Mouse (Mus musculus) CD4-positive, CD25-positive, alpha-beta regulatory T cell, adult 9 weeks (primary cell): ENCODE results near the gene Ptprs. TPM values are rescaled to one million over a fixed set of nuclear protein-coding genes. Genes with fewer than 3 reads are reported as not detected.

Experiments
- polyA plus RNA-seq: library from polyadenylated mRNA; unstranded; fragments of 100-300 nt; shearing (Covaris generic); gene quantifications from one replicate; pipeline ENCODE4 v1.2.1, GENCODE M21; 2017

The Ptprs gene
- 7.9 TPM for polyA plus RNA-seq

GRCm38 (mm10) chr17:56476402-56476752, at the start of gene Ptprs:
Ptprs (minus strand) TSS chr17:56476483.

GRCm38 (mm10) chr17:56512310-56512709, 36.0 kb upstream of the Ptprs start, which contains the start of gene Znrf4:
Znrf4 (minus strand) TSS chr17:56512431.

Other genes with a start within 250 kb of the Ptprs start
- 2.6 TPM for gene Fem1a, start 219.7 kb downstream of the Ptprs start, polyA plus RNA-seq
- 9.7 TPM for gene Ticam1, start 199.7 kb downstream of the Ptprs start, polyA plus RNA-seq
- gene Plin3, start 183.6 kb downstream of the Ptprs start, polyA plus RNA-seq: 42.3 TPM
- gene Arrdc5, start 176.2 kb downstream of the Ptprs start, polyA plus RNA-seq: not detected
- gene Uhrf1, start 173.2 kb downstream of the Ptprs start, polyA plus RNA-seq: 14.2 TPM
- 8.6 TPM for gene Kdm4b, start 150.4 kb downstream of the Ptprs start, polyA plus RNA-seq
- not detected for gene Znrf4, start 35.9 kb upstream of the Ptprs start, polyA plus RNA-seq
- 1.2 TPM for gene Gm20219, start 77.9 kb upstream of the Ptprs start, polyA plus RNA-seq
- 138 TPM for gene Safb2, start 108.1 kb upstream of the Ptprs start, polyA plus RNA-seq
- gene Safb, start 108.3 kb upstream of the Ptprs start, polyA plus RNA-seq: 103 TPM
- gene 2410015M20Rik, start 133.3 kb upstream of the Ptprs start, polyA plus RNA-seq: 264 TPM
- gene Rpl36, start 136.9 kb upstream of the Ptprs start, polyA plus RNA-seq: 2,587 TPM
- 8.6 TPM for gene Lonp1, start 150.4 kb upstream of the Ptprs start, polyA plus RNA-seq
- gene Catsperd, start 151.7 kb upstream of the Ptprs start, polyA plus RNA-seq: 2.0 TPM
- 109 TPM for gene Ranbp3, start 196.8 kb upstream of the Ptprs start, polyA plus RNA-seq
- 307 TPM for gene Ndufa11, start 241.3 kb upstream of the Ptprs start, polyA plus RNA-seq
- gene Vmac, start 241.5 kb upstream of the Ptprs start, polyA plus RNA-seq: 6.8 TPM